Mouse (Mus musculus) neural tube, embryonic 13.5 days (tissue): ENCODE results near the gene Lrrc18. TPM values are rescaled to one million over a fixed set of nuclear protein-coding genes. Genes with fewer than 3 reads are reported as not detected.

Experiments used
- ATAC-seq: fragments of 200-750 bp; cut with Nextera tagmentation; 2 replicates; pipeline ENCODE4 v1.8.0; 2017; ENCODE audit warnings: low read depth, mild to moderate bottlenecking, moderate TSS enrichment, moderate library complexity
- H3K27ac ChIP-seq: fragments of 300-500 bp; sonication (generic); replicated peaks from 2 replicates; pipeline ENCODE4 v1.5.1; 2015; ENCODE audit warnings: moderate library complexity, mild to moderate bottlenecking, inconsistent platforms
- H3K27me3 ChIP-seq: fragments of 300-500 bp; sonication (generic); 2 replicates; pipeline ENCODE4 v1.6.1; 2015; ENCODE audit warnings: mild to moderate bottlenecking, inconsistent platforms
- H3K36me3 ChIP-seq: fragments of 300-500 bp; sonication (generic); 2 replicates; pipeline ENCODE4 v1.6.1; 2015; ENCODE audit warnings: mild to moderate bottlenecking, inconsistent platforms
- H3K4me1 ChIP-seq: fragments of 300-500 bp; sonication (generic); replicated peaks from 2 replicates; pipeline ENCODE4 v1.6.1; 2015; ENCODE audit warnings: inconsistent platforms
- H3K4me2 ChIP-seq: fragments of 300-500 bp; sonication (generic); 2 replicates; pipeline ENCODE4 v1.6.1; 2015; ENCODE audit warnings: inconsistent platforms, mild to moderate bottlenecking, moderate library complexity
- H3K4me3 ChIP-seq: fragments of 300-500 bp; sonication (generic); 2 replicates; pipeline ENCODE4 v1.5.1; 2015; ENCODE audit warnings: mild to moderate bottlenecking, inconsistent platforms
- H3K9ac ChIP-seq: fragments of 300-500 bp; sonication (generic); 2 replicates; pipeline ENCODE4 v1.6.1; 2015; ENCODE audit warnings: moderate library complexity, mild to moderate bottlenecking, inconsistent platforms
- H3K9me3 ChIP-seq: fragments of 300-500 bp; sonication (generic); 2 replicates; pipeline ENCODE4 v1.6.1; 2016; ENCODE audit warnings: inconsistent platforms
- WGBS: fragments of 180-500 bp; shearing (Covaris S2); methylation state at CpG from one replicate; pipeline ENCODE4 v1.1.7; 2015; 5-methylcytosine and 5-hydroxymethylcytosine counted together
- polyA plus RNA-seq: library from polyadenylated mRNA; unstranded; fragments of >200 nt; fragmentation: Nextera tagmentation; extraction: Ambion mirVana; gene quantifications from 2 replicates; pipeline ENCODE4 v1.2.1, GENCODE M21; 2015

Lrrc18 gene
- polyA plus RNA-seq, 1 experiment from 2014 or later = 0.25 TPM

DNA sequence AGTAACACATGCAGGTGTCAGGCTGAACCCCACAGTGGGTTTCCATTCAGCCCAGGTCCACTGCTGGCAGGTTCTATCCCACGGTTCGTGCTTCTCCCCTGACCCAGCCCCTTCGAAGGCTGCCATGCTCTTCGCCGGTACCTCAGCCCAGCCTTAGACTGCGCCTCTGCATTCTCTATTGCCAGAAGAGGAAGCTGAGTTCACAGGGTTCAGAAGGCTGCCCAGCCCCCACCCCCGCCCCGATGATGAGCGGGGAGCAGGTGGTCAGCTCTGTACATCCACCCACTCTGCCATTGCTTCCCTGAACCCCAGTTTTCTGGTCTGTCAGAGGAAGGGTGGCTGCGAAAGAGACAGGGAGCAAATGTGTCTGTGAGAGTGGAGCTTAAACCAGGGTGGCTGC is 8.3 kb downstream of the Lrrc18 start:
- H3K4me1 ChIP-seq = peaks cover 40% of the 10 kb centered on the region
- H3K4me2 ChIP-seq = no peak overlapping the region
- H3K9me3 ChIP-seq = no peaks in the 10 kb centered on the region
- peak; percentile 44 for ATAC-seq
- 33% methylated on average over 10 of the region's 10 CpGs for WGBS
- H3K36me3 ChIP-seq = no peaks in the 10 kb centered on the region
- H3K27ac ChIP-seq = peak overlapping the region; percentile 53
- no peaks in the 10 kb centered on the region; the same call in 1 of the 2 replicates for H3K27me3 ChIP-seq
- no peak overlapping the region for H3K4me3 ChIP-seq
- H3K9ac ChIP-seq = no peak overlapping the region; the same call in 1 of the 2 replicates

DNA sequence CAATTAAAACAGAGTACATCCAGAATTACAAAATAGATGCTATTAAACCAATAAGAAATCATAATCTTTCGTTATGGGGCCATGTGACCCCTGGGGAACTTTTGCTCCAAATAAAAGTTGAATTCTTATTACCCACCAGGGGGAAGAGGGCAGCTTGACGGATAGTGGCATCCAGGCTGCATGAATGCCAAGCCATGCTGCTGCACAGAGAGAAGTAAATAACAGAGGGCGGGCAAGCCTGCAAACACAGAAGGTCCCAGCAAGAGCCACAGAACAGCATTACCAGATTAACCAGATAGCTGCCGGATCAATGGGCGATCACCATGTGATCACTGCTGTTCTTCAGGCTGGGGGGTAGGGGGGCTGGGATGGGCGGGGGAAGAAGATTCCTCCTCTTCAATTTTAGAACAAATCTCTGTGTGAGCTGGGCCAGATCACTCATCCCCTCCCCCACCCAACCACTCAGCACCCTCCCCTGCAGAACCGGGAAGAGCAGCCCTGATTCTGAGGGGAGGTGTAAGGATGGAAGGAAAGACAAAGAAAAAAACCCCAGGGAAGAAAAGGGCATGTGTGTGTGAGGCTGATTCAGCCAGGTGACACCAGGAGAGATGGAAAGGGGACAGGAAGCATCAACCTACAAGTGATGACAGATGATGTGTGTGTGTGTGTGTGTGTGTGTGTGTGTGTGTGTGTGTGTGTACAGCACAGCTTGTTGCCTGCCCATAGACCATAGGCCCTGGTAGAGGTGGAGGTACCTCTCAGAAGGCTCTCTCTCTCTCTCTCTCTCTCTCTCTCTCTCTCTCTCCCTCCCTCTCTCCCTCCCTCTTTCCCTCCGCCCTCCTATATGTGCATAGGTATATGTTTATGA is 9.2 kb downstream of the Lrrc18 start:
- H3K9ac ChIP-seq = no peak overlapping the region
- no peak overlapping the region for H3K4me3 ChIP-seq
- H3K27ac ChIP-seq = peak overlapping the region; percentile 64; the same call in 1 of the 2 replicates
- peaks cover 6% of the 10 kb centered on the region; the same call in 1 of the 2 replicates for H3K9me3 ChIP-seq
- 20% methylated on average over 8 of the region's 8 CpGs for WGBS
- H3K27me3 ChIP-seq = no peaks in the 10 kb centered on the region; the same call in 1 of the 2 replicates
- peaks cover 32% of the 10 kb centered on the region for H3K4me1 ChIP-seq
- peak; percentile 87 for ATAC-seq
- H3K36me3 ChIP-seq = no peaks in the 10 kb centered on the region
- H3K4me2 ChIP-seq = no peak overlapping the region

DNA sequence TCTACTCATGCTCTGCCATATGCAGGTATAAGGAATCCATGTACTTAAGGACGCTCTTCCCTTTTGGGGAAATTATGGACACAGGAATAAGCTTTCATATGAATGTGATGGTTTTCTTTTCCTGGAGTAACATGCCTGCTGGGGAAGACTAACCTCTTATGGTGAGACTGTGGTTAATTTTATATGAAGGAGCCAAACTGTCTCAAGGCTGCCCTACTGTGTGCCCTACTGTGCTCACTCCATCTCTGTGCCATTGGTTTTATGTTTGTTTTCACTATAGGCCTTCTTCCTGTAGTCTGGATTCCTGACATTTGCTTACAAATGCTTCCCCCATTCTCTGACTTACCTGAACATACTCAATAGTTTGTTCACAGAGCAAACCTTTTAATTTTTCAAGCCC is 13.9 kb downstream of the Lrrc18 start:
- Histone ChIP-seq H3K9ac (no peak overlapping the region), H3K27ac (no peak overlapping the region), H3K36me3 (no peaks in the 10 kb centered on the region), H3K4me2 (no peak overlapping the region), H3K27me3 (no peaks in the 10 kb centered on the region), H3K4me3 (no peak overlapping the region), H3K4me1 (peaks cover 17% of the 10 kb centered on the region), H3K9me3 (peaks cover 6% of the 10 kb centered on the region; the same call in 1 of the 2 replicates)
- WGBS = 100% methylated on average over 1 of the region's 1 CpGs
- ATAC-seq = no peak

DNA sequence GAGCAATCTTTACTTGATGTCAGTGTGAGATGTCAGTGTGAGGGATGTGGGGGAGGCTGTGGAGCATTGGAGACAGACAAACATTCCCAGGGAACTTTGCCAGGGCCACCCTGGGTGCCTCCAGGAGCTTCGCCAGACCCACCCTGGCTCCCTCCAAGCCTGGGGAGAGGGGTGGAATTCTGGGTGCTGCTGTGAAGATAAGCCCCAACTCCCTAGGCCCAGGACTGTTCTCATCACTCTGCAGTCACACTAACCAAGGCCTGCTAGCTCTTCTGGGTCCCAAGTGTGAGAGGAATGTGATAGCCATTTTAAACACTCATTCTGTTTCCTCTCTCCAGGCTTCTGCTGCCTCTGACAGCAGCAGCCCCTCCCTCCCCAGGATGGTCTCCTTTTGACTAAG is 16.5 kb downstream of the Lrrc18 start:
- Histone ChIP-seq H3K4me3 (no peak overlapping the region), H3K27ac (no peak overlapping the region), H3K4me2 (no peak overlapping the region), H3K9me3 (peaks cover 6% of the 10 kb centered on the region; the same call in 1 of the 2 replicates), H3K4me1 (peaks cover 6% of the 10 kb centered on the region; the same call in 1 of the 2 replicates), H3K9ac (no peak overlapping the region), H3K36me3 (no peaks in the 10 kb centered on the region), H3K27me3 (no peaks in the 10 kb centered on the region)
- ATAC-seq = no peak
- 82% methylated on average over 1 of the region's 1 CpGs for whole genome bisulfite sequencing

DNA sequence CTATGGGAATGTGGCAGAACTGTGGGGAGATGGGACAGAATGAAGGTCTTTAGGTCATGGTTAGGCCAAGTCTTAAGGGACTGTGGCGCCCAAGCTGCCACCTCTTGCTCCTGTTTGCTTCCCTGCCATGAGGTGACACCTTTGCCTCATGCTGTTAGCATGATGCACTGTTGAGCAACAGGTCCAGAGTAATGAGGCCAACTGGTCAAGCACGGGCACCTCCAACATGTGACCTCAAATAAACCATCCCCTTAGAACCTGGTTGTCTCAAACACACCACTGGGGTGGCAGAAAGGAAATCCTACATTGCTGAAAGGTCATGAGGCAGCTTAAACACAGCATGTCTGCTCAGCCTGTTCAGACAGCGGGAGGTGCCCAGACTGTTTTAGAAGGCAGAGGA is 27.9 kb downstream of the Lrrc18 start:
- Histone ChIP-seq H3K4me1 (no peaks in the 10 kb centered on the region), H3K9me3 (no peaks in the 10 kb centered on the region), H3K4me2 (no peak overlapping the region), H3K36me3 (no peaks in the 10 kb centered on the region), H3K4me3 (no peak overlapping the region), H3K27ac (no peak overlapping the region), H3K27me3 (no peaks in the 10 kb centered on the region), H3K9ac (no peak overlapping the region)
- WGBS = 82% methylated on average over 3 of the region's 3 CpGs
- no peak for ATAC-seq

DNA sequence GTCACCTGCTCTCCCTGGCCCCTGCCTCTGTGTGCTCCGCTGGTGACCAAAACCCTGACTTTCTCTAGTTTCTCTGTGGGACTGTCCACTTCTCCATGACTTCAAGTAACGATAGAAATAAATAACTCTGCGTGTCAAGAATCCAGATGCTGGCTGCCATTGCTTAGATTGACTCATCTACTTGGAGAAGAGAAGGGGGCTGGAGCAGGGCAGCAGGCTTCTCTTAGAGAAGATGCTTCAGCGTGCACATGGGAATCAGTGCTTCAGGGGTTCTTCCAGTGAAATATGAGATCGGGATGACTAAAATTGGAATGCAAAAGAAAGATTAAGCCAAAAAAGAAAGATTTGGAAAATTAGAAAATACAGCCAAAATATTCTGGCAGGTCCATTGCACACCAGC is 28.4 kb downstream of the Lrrc18 start:
- Histone ChIP-seq H3K9me3 (no peaks in the 10 kb centered on the region), H3K27me3 (no peaks in the 10 kb centered on the region), H3K4me3 (no peak overlapping the region), H3K27ac (no peak overlapping the region), H3K4me2 (no peak overlapping the region), H3K4me1 (no peaks in the 10 kb centered on the region), H3K36me3 (no peaks in the 10 kb centered on the region), H3K9ac (no peak overlapping the region)
- 79% methylated on average over 5 of the region's 5 CpGs for WGBS
- no peak for ATAC-seq

DNA sequence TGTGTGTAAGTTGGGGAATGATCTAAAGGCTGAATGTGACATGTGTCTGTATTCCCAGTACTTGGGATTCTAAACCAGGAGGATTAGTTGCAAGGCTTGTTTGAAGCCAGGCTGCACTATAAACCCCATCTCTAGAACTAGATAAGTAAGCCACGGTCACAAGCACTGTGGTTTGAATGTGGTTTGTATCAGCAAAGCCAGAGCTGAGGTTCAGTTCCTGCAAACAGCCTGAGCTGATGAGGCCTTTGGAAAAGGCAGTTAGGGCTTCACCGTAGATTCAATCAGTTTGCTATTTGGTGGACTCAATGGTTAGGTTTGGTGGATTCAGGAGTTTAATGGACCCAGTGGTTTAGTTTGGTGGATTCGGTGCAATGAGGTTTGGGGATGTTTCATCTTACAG is 39.7 kb downstream of the Lrrc18 start:
- Histone ChIP-seq H3K9me3 (no peaks in the 10 kb centered on the region), H3K4me1 (peaks cover 8% of the 10 kb centered on the region; the same call in 1 of the 2 replicates), H3K4me2 (no peak overlapping the region), H3K4me3 (no peak overlapping the region), H3K27ac (no peak overlapping the region), H3K27me3 (no peaks in the 10 kb centered on the region), H3K9ac (no peak overlapping the region), H3K36me3 (no peaks in the 10 kb centered on the region)
- WGBS = 82% methylated on average over 3 of the region's 3 CpGs
- no peak for ATAC-seq

DNA sequence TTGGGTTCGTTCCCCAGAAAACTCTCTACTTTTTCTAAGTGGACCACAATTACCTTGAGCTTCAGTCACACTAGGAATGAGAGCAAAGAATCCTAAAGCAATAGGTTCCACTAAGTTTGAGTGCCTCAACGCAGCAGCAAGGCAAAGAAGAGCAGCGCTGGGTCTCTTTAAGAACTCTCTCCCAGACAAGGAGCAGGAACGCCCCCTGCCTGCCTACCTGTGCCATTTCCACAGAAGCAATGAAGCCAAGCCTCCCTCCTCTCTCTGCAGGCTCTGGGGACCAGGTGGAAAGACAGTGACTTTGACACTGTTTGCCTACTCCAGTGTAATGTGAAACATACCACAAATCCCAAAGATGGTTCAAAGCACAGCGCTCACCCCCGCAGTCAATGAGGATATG is 42.2 kb downstream of the Lrrc18 start:
- Histone ChIP-seq H3K4me2 (no peak overlapping the region), H3K9me3 (no peaks in the 10 kb centered on the region), H3K4me1 (peaks cover 15% of the 10 kb centered on the region; the same call in 1 of the 2 replicates), H3K9ac (no peak overlapping the region), H3K27ac (no peak overlapping the region), H3K36me3 (no peaks in the 10 kb centered on the region), H3K4me3 (no peak overlapping the region), H3K27me3 (no peaks in the 10 kb centered on the region)
- 42% methylated on average over 6 of the region's 6 CpGs for WGBS
- ATAC-seq = peak; percentile 23; the same call in 1 of the 2 replicates

DNA sequence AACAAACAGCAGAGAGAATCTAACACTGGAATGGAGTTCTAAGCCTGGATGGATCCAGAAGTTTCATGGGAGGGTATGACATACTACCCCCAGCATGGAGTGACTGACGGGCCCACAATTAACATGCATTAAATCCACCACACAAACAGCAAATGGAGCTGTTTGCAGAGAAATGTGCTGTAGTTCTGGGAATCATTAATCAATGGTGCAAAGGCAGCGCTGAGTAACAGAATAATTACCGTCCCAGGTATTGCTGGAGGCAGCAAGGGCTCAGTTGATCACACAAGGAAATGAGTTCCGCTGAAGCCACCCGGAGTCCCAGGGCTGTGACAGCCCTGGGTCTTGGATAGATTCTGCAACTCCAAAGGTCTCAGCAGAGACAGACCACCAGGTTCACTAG is 44.2 kb downstream of the Lrrc18 start:
- Histone ChIP-seq H3K9me3 (no peaks in the 10 kb centered on the region), H3K27me3 (no peaks in the 10 kb centered on the region), H3K4me2 (no peak overlapping the region), H3K4me1 (peaks cover 15% of the 10 kb centered on the region; the same call in 1 of the 2 replicates), H3K9ac (no peak overlapping the region), H3K27ac (no peak overlapping the region), H3K4me3 (no peak overlapping the region), H3K36me3 (no peaks in the 10 kb centered on the region)
- WGBS = 49% methylated on average over 5 of the region's 5 CpGs
- ATAC-seq = no peak

DNA sequence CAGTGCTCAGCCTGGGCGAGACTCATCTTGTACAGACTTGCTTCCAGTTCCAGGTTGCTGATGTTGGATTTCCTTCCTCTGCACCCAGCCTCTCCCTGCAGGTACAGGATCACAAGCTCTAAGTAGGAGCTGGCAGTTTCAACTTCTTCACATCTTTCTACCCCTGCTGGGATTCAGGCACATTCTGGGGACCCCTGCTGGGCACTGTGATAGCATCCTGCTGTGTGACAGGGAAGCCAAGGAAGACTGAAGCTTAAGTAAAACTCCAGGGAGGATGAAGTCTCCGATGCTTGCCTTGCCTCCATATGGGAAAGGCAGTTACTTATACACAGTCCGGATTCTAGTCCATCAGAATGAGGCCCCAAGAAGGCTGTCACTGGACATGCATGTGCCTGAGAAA is 45.6 kb downstream of the Lrrc18 start:
- peaks cover 15% of the 10 kb centered on the region; the same call in 1 of the 2 replicates for H3K4me1 ChIP-seq
- no peak overlapping the region for H3K4me2 ChIP-seq
- ATAC-seq = no peak
- H3K27me3 ChIP-seq = no peaks in the 10 kb centered on the region
- no peak overlapping the region for H3K9ac ChIP-seq
- H3K27ac ChIP-seq = no peak overlapping the region
- H3K4me3 ChIP-seq = no peak overlapping the region
- H3K36me3 ChIP-seq = no peaks in the 10 kb centered on the region
- H3K9me3 ChIP-seq = no peaks in the 10 kb centered on the region
- 41% methylated on average over 3 of the region's 3 CpGs for WGBS

DNA sequence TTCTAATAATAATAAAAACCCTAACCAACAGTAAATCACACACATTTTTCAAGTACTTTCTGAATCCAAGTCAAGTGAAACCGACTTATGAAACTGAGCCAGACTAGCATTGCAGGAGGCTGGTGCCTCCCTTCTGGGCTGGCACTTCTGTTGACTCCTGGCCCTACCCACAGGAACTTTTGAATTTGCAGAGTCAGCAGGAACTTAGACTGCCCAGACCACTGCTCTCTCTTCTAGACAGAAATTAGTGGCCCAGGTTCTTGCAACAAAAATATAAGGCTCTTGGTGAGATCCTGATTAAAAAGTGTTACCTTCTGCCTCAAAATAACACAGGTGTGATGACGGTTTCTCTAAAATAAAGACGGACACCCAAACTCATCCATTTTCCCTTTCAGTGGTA is 54.0 kb downstream of the Lrrc18 start:
- 94% methylated on average over 3 of the region's 3 CpGs for WGBS
- H3K27me3 ChIP-seq = no peaks in the 10 kb centered on the region

DNA sequence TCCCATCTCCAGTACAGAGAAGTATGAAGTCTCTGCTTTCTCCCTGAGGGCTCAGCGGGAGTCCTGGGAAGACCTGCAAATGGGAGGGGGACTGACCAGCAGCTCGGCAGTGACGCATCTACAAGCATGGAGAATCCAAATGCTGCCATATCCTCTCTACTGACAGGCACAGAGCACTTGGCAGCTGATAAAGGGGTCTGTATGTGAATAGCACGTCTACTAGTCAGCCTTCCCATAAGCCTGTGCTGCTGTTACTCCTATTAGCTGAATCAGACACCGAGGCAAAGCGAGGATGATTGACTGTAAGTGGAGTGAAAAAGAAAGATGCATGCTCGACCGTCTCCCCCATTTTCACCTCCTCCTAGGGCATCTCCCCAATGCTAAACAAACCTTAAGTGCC is 62.3 kb downstream of the Lrrc18 start:
- Histone ChIP-seq H3K36me3 (no peaks in the 10 kb centered on the region), H3K4me3 (no peak overlapping the region), H3K4me1 (peaks cover 9% of the 10 kb centered on the region), H3K27me3 (no peaks in the 10 kb centered on the region), H3K9ac (no peak overlapping the region), H3K4me2 (no peak overlapping the region), H3K9me3 (no peaks in the 10 kb centered on the region), H3K27ac (no peak overlapping the region)
- 47% methylated on average over 8 of the region's 8 CpGs for WGBS
- ATAC-seq = no peak

More for the DNA sequence above, 54.0 kb downstream of the Lrrc18 start:
- no peak for ATAC-seq
- H3K36me3 ChIP-seq = no peaks in the 10 kb centered on the region
- no peak overlapping the region for H3K9ac ChIP-seq
- H3K4me3 ChIP-seq = no peak overlapping the region
- H3K4me2 ChIP-seq = no peak overlapping the region
- no peaks in the 10 kb centered on the region for H3K9me3 ChIP-seq
- no peaks in the 10 kb centered on the region for H3K4me1 ChIP-seq
- H3K27ac ChIP-seq = no peak overlapping the region
